In genomic region chr6:50042127-50042526, GRCm38 (mm10) we compare ENCODE assay signal across 18 mouse cellular contexts.
DNase-seq lines count a peak whose midpoint lies in the region; ATAC-seq and TF ChIP-seq lines count a peak whose summit lies in the region.
"Had no signal": no experiment of that assay in that cellular context is flagged by ENCODE, and none has a peak within 500 bp of the region (broad histone marks: within the 10 kb centered on the region; RNA-seq: fewer than 3 reads in every experiment).

No protein-coding gene starts in this region.

- no peaks in the 10 kb centered on the region for H3K27me3 ChIP-seq in liver, adult 2 months (ENCODE audit: control insufficient read depth, insufficient read depth, low read length)
- H3K27me3 ChIP-seq in liver, embryonic 12.5 days (replicated peaks): no peaks in the 10 kb centered on the region
- H3K27me3 ChIP-seq in kidney, postnatal 0 days (ENCODE audit: insufficient read depth, low read length): no peaks in the 10 kb centered on the region
- H3K27me3 ChIP-seq in liver, embryonic 16.5 days (ENCODE audit: control insufficient read depth, insufficient read depth, low read depth, low read length): no peaks in the 10 kb centered on the region
- H3K27me3 ChIP-seq: hindbrain, embryonic 12.5 days; midbrain, embryonic 12.5 days had no signal

- H3K79me2 ChIP-seq in liver, adult 2 months (ENCODE audit: control insufficient read depth, insufficient read depth, low read length): no peaks in the 10 kb centered on the region

- H3K9me3 ChIP-seq in liver, embryonic 12.5 days (replicated peaks): no peaks in the 10 kb centered on the region
- no peaks in the 10 kb centered on the region for H3K9me3 ChIP-seq in kidney, postnatal 0 days (replicated peaks; ENCODE audit: low read length)
- no peaks in the 10 kb centered on the region for H3K9me3 ChIP-seq in liver, embryonic 16.5 days (replicated peaks; ENCODE audit: control insufficient read depth, low read length)
- H3K9me3 ChIP-seq: hindbrain, embryonic 12.5 days; limb, embryonic 12.5 days; midbrain, embryonic 12.5 days had no signal

- no peak for TF ChIP-seq POLR2A in liver, adult 2 months (IDR thresholded peaks at IDR 0.05; ENCODE audit: extremely low read depth, insufficient read depth, low read length)

- DNase-seq in adrenal gland, postnatal 14 days: peak; percentile 27
- no peak for DNase-seq in adrenal gland, adult 8-10 months
- DNase-seq in liver, adult 2 months (ENCODE audit: extremely low read depth, low read depth, low spot score): peak; percentile 100
- DNase-seq in kidney, postnatal 0 days (ENCODE audit: low spot score): peak; percentile 24
- no peak for DNase-seq in ovary, postnatal 10 days (ENCODE audit: low spot score)
- DNase-seq in thymus, postnatal 4 days: no peak
- DNase-seq: cerebellum, adult 9-10 months; gastrocnemius, postnatal 10 days; heart, adult 18-20 months; lung, embryonic 14.5 days had no signal

- no peak for ATAC-seq in liver, embryonic 12.5 days
- peak; percentile 65; the same call in 1 of the 2 replicates for ATAC-seq in kidney, postnatal 0 days (replicated peaks; ENCODE audit: low FRiP score, low read depth)
- ATAC-seq in liver, embryonic 16.5 days (ENCODE audit: low read depth): peak; percentile 84
- ATAC-seq: CD4-positive, CD25-positive, alpha-beta regulatory T cell, adult 4 months; forebrain, embryonic 14.5 days; intestine, postnatal 0 days had no signal

- H3K9ac ChIP-seq in liver, adult 2 months (ENCODE audit: low read depth, low read length): peak overlapping the region; percentile 24; the same call in 1 of the 2 replicates
- H3K9ac ChIP-seq in liver, embryonic 12.5 days: no peak overlapping the region
- H3K9ac ChIP-seq in kidney, postnatal 0 days (ENCODE audit: low read depth, low read length): no peak overlapping the region
- H3K9ac ChIP-seq in liver, embryonic 16.5 days (ENCODE audit: low read depth, low read length): no peak overlapping the region
- H3K9ac ChIP-seq: hindbrain, embryonic 12.5 days; limb, embryonic 12.5 days; lung, embryonic 14.5 days; midbrain, embryonic 12.5 days had no signal

- TF ChIP-seq CTCF in liver, adult 2 months (IDR thresholded peaks at IDR 0.05; ENCODE audit: low read depth, low read length): no peak
- TF ChIP-seq CTCF in kidney, postnatal 0 days (IDR thresholded peaks at IDR 0.05; ENCODE audit: low read depth): no peak

- H3K4me3 ChIP-seq in liver, adult 2 months (ENCODE audit: insufficient read depth, low read depth, low read length): no peak overlapping the region
- H3K4me3 ChIP-seq in liver, embryonic 12.5 days: no peak overlapping the region
- no peak overlapping the region for H3K4me3 ChIP-seq in kidney, postnatal 0 days (replicated peaks; ENCODE audit: low read depth, low read length)
- H3K4me3 ChIP-seq in liver, embryonic 16.5 days (ENCODE audit: low read depth, low read length): no peak overlapping the region
- H3K4me3 ChIP-seq: hindbrain, embryonic 12.5 days; limb, embryonic 12.5 days; midbrain, embryonic 12.5 days had no signal

- no peak overlapping the region for H3K4me2 ChIP-seq in liver, embryonic 12.5 days
- H3K4me2 ChIP-seq in kidney, postnatal 0 days (ENCODE audit: low read length): no peak overlapping the region
- H3K4me2 ChIP-seq in liver, embryonic 16.5 days (ENCODE audit: low read depth, low read length): no peak overlapping the region
- H3K4me2 ChIP-seq: hindbrain, embryonic 12.5 days; limb, embryonic 12.5 days; lung, embryonic 14.5 days; midbrain, embryonic 12.5 days had no signal

- H3K27ac ChIP-seq in liver, adult 2 months (replicated peaks; ENCODE audit: insufficient read depth, low read depth, low read length): peak overlapping the region; percentile 96
- no peak overlapping the region for H3K27ac ChIP-seq in liver, embryonic 12.5 days
- no peak overlapping the region for H3K27ac ChIP-seq in kidney, postnatal 0 days
- H3K27ac ChIP-seq in liver, embryonic 16.5 days (ENCODE audit: low read length): peak overlapping the region; percentile 83
- H3K27ac ChIP-seq: hindbrain, embryonic 12.5 days; limb, embryonic 12.5 days; midbrain, embryonic 12.5 days had no signal

- H3K4me1 ChIP-seq in liver, adult 2 months (ENCODE audit: control insufficient read depth, insufficient read depth, low read length): peaks cover 29% of the 10 kb centered on the region
- H3K4me1 ChIP-seq in liver, embryonic 12.5 days: peaks cover 9% of the 10 kb centered on the region; the same call in 1 of the 2 replicates
- 0 out of 2 replicates have a peak, but pooled peaks cover 6% of the 10 kb centered on the region for H3K4me1 ChIP-seq in kidney, postnatal 0 days (replicated peaks; ENCODE audit: insufficient read depth, low read length)
- no peaks in the 10 kb centered on the region; the same call in none of the 2 replicates for H3K4me1 ChIP-seq in liver, embryonic 16.5 days (ENCODE audit: control insufficient read depth, low read depth, low read length)
- H3K4me1 ChIP-seq: midbrain, embryonic 12.5 days had no signal

- WGBS in liver, adult 2 months: 14% methylated on average over 3 of the region's 3 CpGs
- WGBS in liver, embryonic 12.5 days (ENCODE audit: insufficient replicate concordance): 46% methylated on average over 3 of the region's 3 CpGs
- WGBS in kidney, postnatal 0 days: 15% methylated on average over 3 of the region's 3 CpGs
- 47% methylated on average over 3 of the region's 3 CpGs for WGBS in liver, embryonic 16.5 days (ENCODE audit: insufficient replicate concordance)

- no peaks in the 10 kb centered on the region for H3K36me3 ChIP-seq in liver, adult 2 months (ENCODE audit: control insufficient read depth, insufficient read depth, low read length)
- no peaks in the 10 kb centered on the region for H3K36me3 ChIP-seq in liver, embryonic 12.5 days
- H3K36me3 ChIP-seq in kidney, postnatal 0 days (ENCODE audit: insufficient read depth, low read length): no peaks in the 10 kb centered on the region
- no peaks in the 10 kb centered on the region for H3K36me3 ChIP-seq in liver, embryonic 16.5 days (ENCODE audit: control insufficient read depth, insufficient read depth)
- H3K36me3 ChIP-seq: hindbrain, embryonic 12.5 days; limb, embryonic 12.5 days; midbrain, embryonic 12.5 days had no signal

Comparison
In these comparisons a context has a peak if more than half of its experiments do, and no peak if none do; other contexts are left out.
1. DNase-seq: peak in adrenal gland, postnatal 14 days (single experiment), liver, adult 2 months (single experiment) and kidney, postnatal 0 days (single experiment); none in adrenal gland, adult 8-10 months (single experiment), ovary, postnatal 10 days (single experiment) and thymus, postnatal 4 days (single experiment).
2. H3K27ac ChIP-seq: peak in liver, adult 2 months (single experiment) and liver, embryonic 16.5 days (single experiment); none in liver, embryonic 12.5 days (single experiment) and kidney, postnatal 0 days (single experiment).